Mouse (Mus musculus) CH12.LX (cell line): Measurements from ENCODE around the gene Lrrc46. TPM values are rescaled to one million over a fixed set of nuclear protein-coding genes. Genes with fewer than 3 reads are reported as not detected.

Source experiments
- DNase-seq: peaks from one replicate; pipeline ENCODE4 v3.0.0-alpha.2; 2013; ENCODE audit errors: extremely low read depth
- H3K27ac ChIP-seq: 2 replicates; pipeline ENCODE4 v1.5.1; 2012; ENCODE audit warnings: low read depth, mild to moderate bottlenecking, control low read depth, moderate library complexity; ENCODE audit not compliant: insufficient read depth
- H3K27me3 ChIP-seq: replicated peaks from 2 replicates; pipeline ENCODE3; 2012; ENCODE audit warnings: inconsistent platforms
- H3K36me3 ChIP-seq, 2 experiments: replicated peaks in 1 of 2; 2 replicates each; pipeline versions ENCODE3 to v1.6.1; 2012; ENCODE audit warnings: inconsistent platforms in 1 of 2, low read length in 1 of 2, mild to moderate bottlenecking in 1 of 2, mixed read lengths in 1 of 2, moderate library complexity in 1 of 2; ENCODE audit not compliant: control insufficient read depth in 1 of 2, insufficient read depth in 1 of 2
- H3K4me1 ChIP-seq, 2 experiments: 2 replicates each; pipeline ENCODE4 v1.6.1; 2012; ENCODE audit warnings: inconsistent platforms in 1 of 2, moderate library complexity in 1 of 2; ENCODE audit not compliant: insufficient read depth in 2 of 2, control insufficient read depth in 1 of 2
- H3K4me2 ChIP-seq: 2 replicates; pipeline ENCODE4 v1.6.1; 2012; ENCODE audit warnings: low read depth, mild to moderate bottlenecking, control low read depth; ENCODE audit not compliant: poor library complexity, insufficient read depth, severe bottlenecking
- H3K4me3 ChIP-seq, 3 experiments: fragments of 150-350 bp in 1 of 3; sonication (generic) in 1 of 3; replicated peaks in 1 of 3; 2 replicates each; pipeline versions ENCODE3 to v1.5.1; 2011 to 2012; ENCODE audit warnings: low read depth in 2 of 3, low read length in 2 of 3, mild to moderate bottlenecking in 2 of 3, moderate library complexity in 2 of 3, control low read depth in 1 of 3, improper control_type of control experiment in 1 of 3, inconsistent platforms in 1 of 3, mixed read lengths in 1 of 3; ENCODE audit not compliant: poor library complexity in 1 of 3
- H3K79me2 ChIP-seq: replicated peaks from 2 replicates; pipeline ENCODE4 v1.6.1; 2012; ENCODE audit warnings: mild to moderate bottlenecking, moderate library complexity; ENCODE audit not compliant: control insufficient read depth, poor library complexity, insufficient read depth, severe bottlenecking; ENCODE audit errors: extremely low read depth
- H3K9ac ChIP-seq: 2 replicates; pipeline ENCODE4 v1.6.1; 2012; ENCODE audit warnings: low read depth, mild to moderate bottlenecking, control low read depth, moderate library complexity; ENCODE audit not compliant: insufficient read depth
- H3K9me3 ChIP-seq: replicated peaks from 2 replicates; pipeline ENCODE3; 2012; ENCODE audit warnings: low read length, inconsistent platforms, mixed read lengths
- CHD1 ChIP-seq: IDR thresholded peaks from 2 replicates; pipeline ENCODE4 v1.6.1; 2012; ENCODE audit warnings: low read depth, low read length, improper control_type of control experiment, inconsistent platforms
- CTCF ChIP-seq, 2 experiments: IDR thresholded peaks in 1 of 2; conservative IDR thresholded peaks in 1 of 2; 2 replicates each; pipeline ENCODE4 v1.5.1; 2011 to 2012; ENCODE audit warnings: low read depth in 2 of 2, low read length in 2 of 2, improper control_type of control experiment in 1 of 2, inconsistent platforms in 1 of 2, mild to moderate bottlenecking in 1 of 2, moderate library complexity in 1 of 2
- E2F4 ChIP-seq: IDR thresholded peaks from 2 replicates; pipeline ENCODE4 v1.6.1; 2011; ENCODE audit warnings: low read depth, low read length, improper control_type of control experiment; ENCODE audit not compliant: insufficient replicate concordance
- ELF1 ChIP-seq: IDR thresholded peaks from 2 replicates; pipeline ENCODE4 v1.6.1; 2014; ENCODE audit warnings: low read depth, mild to moderate bottlenecking, inconsistent platforms, low read length, improper control_type of control experiment
- EP300 ChIP-seq: IDR thresholded peaks from 2 replicates; pipeline ENCODE4 v1.6.1; 2011; ENCODE audit warnings: low read length, improper control_type of control experiment
- HCFC1 ChIP-seq: IDR thresholded peaks from 2 replicates; pipeline ENCODE4 v1.6.1; 2012; ENCODE audit warnings: low read depth, mild to moderate bottlenecking, inconsistent platforms, low read length, improper control_type of control experiment
- IRF4 ChIP-seq: IDR thresholded peaks from 2 replicates; pipeline ENCODE4 v1.6.1; 2014; ENCODE audit warnings: low read depth, mild to moderate bottlenecking, inconsistent platforms, low read length, improper control_type of control experiment
- JUN ChIP-seq: IDR thresholded peaks from 2 replicates; pipeline ENCODE4 v1.6.1; 2011; ENCODE audit warnings: low read depth, mild to moderate bottlenecking, low read length, improper control_type of control experiment, moderate library complexity; ENCODE audit not compliant: insufficient read depth
- MAFK ChIP-seq: IDR thresholded peaks from 2 replicates; pipeline ENCODE4 v1.6.1; 2011; ENCODE audit warnings: low read length, improper control_type of control experiment; ENCODE audit not compliant: insufficient replicate concordance
- MAZ ChIP-seq: IDR thresholded peaks from 2 replicates; pipeline ENCODE4 v1.6.1; 2012; ENCODE audit warnings: low read depth, mild to moderate bottlenecking, inconsistent platforms, low read length, improper control_type of control experiment, moderate library complexity
- MEF2A ChIP-seq: IDR thresholded peaks from 2 replicates; pipeline ENCODE4 v1.6.1; 2014; ENCODE audit warnings: low read depth, mild to moderate bottlenecking, inconsistent platforms, low read length, improper control_type of control experiment, borderline replicate concordance
- POLR2A ChIP-seq: IDR thresholded peaks from 2 replicates; pipeline ENCODE4 v1.6.1; 2011; ENCODE audit warnings: low read depth, mild to moderate bottlenecking, improper control_type of control experiment, low read length
- RAD21 ChIP-seq: IDR thresholded peaks from 2 replicates; pipeline ENCODE4 v1.6.1; 2011; ENCODE audit warnings: low read depth, mild to moderate bottlenecking, low read length, improper control_type of control experiment, moderate library complexity
- SIN3A ChIP-seq: IDR thresholded peaks from 2 replicates; pipeline ENCODE4 v1.6.1; 2012; ENCODE audit warnings: low read length, improper control_type of control experiment, inconsistent platforms
- SMC3 ChIP-seq: IDR thresholded peaks from 2 replicates; pipeline ENCODE4 v1.6.1; 2011; ENCODE audit warnings: low read depth, low read length, improper control_type of control experiment
- TBP ChIP-seq: conservative IDR thresholded peaks from 2 replicates; pipeline ENCODE4 v1.6.1; 2011; ENCODE audit warnings: low read depth, low read length, improper control_type of control experiment
- TCF12 ChIP-seq: IDR thresholded peaks from 2 replicates; pipeline ENCODE4 v1.6.1; 2014; ENCODE audit warnings: low read depth, mild to moderate bottlenecking, inconsistent platforms, low read length, improper control_type of control experiment
- USF2 ChIP-seq: conservative IDR thresholded peaks from 2 replicates; pipeline ENCODE4 v1.6.1; 2011; ENCODE audit warnings: low read depth, low read length, improper control_type of control experiment
- ZNF384 ChIP-seq: IDR thresholded peaks from 2 replicates; pipeline ENCODE4 v1.6.1; 2012; ENCODE audit warnings: low read depth, low read length, improper control_type of control experiment, inconsistent platforms
- dilution Hi-C: fragments of 300-500 bp; cut with MboI; formaldehyde crosslinking; loops from 2 replicates; pipeline ENCODE4 v1.14.3; 2020; ENCODE audit warnings: low sequenced_read_pairs; ENCODE audit not compliant: extremely low pct_unique_long_range_greater_than_20kb, extremely low pct_ligation_motif_present
- in situ Hi-C: fragments of 300-500 bp; cut with MboI; formaldehyde crosslinking; loops from 3 replicates; pipeline ENCODE4 v1.14.3; 2019; ENCODE audit warnings: low sequenced_read_pairs, low pct_ligation_motif_present, low pct_unique_long_range_greater_than_20kb, mixed read lengths
- polyA plus RNA-seq: library from polyadenylated mRNA; unstranded; fragments of >175 nt; gene quantifications from 2 replicates; pipeline ENCODE4 v1.2.1, GENCODE M21; 2012; ENCODE audit warnings: low read depth; ENCODE audit not compliant: insufficient read length
- total RNA-seq, 2 experiments: library from RNA; depleted of rRNA; stranded (reverse); fragments of 300-350 nt in 1 of 2; fragments of >200 nt in 1 of 2; gene quantifications; 2 replicates each; pipeline ENCODE4 v1.2.3; 2012 to 2014

Gene Lrrc46
- total and polyA plus RNA-seq, 3 experiments, result 0.38 to 0.91 TPM; not detected in 1

- in situ Hi-C loops (loop anchor here (5.0 kb wide), 1 partner anchor 93 kb away; no protein-coding TSS in a partner anchor), dilution Hi-C loops (no loop called here)
- Histone ChIP-seq H3K4me2 (no peak overlapping the region), H3K9me3 (no peaks in the 10 kb centered on the region), H3K36me3 (peaks cover 36 to 62% of the 10 kb centered on the region in 2 experiments), H3K9ac (no peak overlapping the region), H3K4me1 (no peaks in the 10 kb centered on the region), H3K4me3 (no peak overlapping the region), H3K27me3 (no peaks in the 10 kb centered on the region), H3K79me2 (no peaks in the 10 kb centered on the region), H3K27ac (no peak overlapping the region)
- TF ChIP-seq RAD21 (no peak), USF2 (no peak), EP300 (no peak), E2F4 (no peak), MAZ (no peak), JUN (no peak), TCF12 (no peak), ELF1 (no peak), CHD1 (no peak), ZNF384 (no peak), HCFC1 (no peak), CTCF (conservative IDR thresholded peaks at IDR 0.05 in 1 of 2, IDR thresholded peaks at IDR 0.05 in 1 of 2; ENCODE audit: low read depth in 2 of 2, low read length in 2 of 2) (no peak), SMC3 (no peak), IRF4 (no peak), POLR2A (no peak), SIN3A (no peak)
- DNase-seq, result no peak
These were observed 28.1 kb upstream of the Lrrc46 start for GRCm38 (mm10) chr11:97069333-97069732.

- Histone ChIP-seq H3K9ac (no peak overlapping the region), H3K4me1 (no peaks in the 10 kb centered on the region), H3K27me3 (no peaks in the 10 kb centered on the region), H3K36me3 (peaks cover 38 to 86% of the 10 kb centered on the region in 2 experiments), H3K4me2 (no peak overlapping the region), H3K9me3 (no peaks in the 10 kb centered on the region), H3K27ac (no peak overlapping the region), H3K4me3 (no peak overlapping the region), H3K79me2 (no peaks in the 10 kb centered on the region)
- dilution Hi-C loops, result no loop called here
- TF ChIP-seq POLR2A (no peak), TBP (no peak), MAZ (no peak), MEF2A (no peak), RAD21 (no peak), TCF12 (no peak), MAFK (no peak), USF2 (no peak), HCFC1 (no peak)
- no peak for DNase-seq
- in situ Hi-C loops, result loop anchor here (5.0 kb wide), 1 partner anchor 95 kb away; no protein-coding TSS in a partner anchor
These were observed 25.6 kb upstream of the Lrrc46 start for GRCm38 (mm10) chr11:97066656-97067360.
